Mouse (Mus musculus) C2C12 (cell line): ENCODE measurements around the gene Rrn3. TPM values are rescaled to one million over a fixed set of nuclear protein-coding genes. Genes with fewer than 3 reads are reported as not detected.
A peak's percentile ranks its signal among the peaks of the same experiment; 100 is the strongest.
"Not testable (repeated sequence)": the region's sequence is repeated elsewhere in the genome, so short reads cannot be mapped to it uniquely, and the experiment has no call there.

Experiments
- H3K27me3 ChIP-seq: one replicate; pipeline ENCODE4 v1.6.1; 2011; ENCODE audit not compliant: control insufficient read depth, insufficient read depth, insufficient read length
- H3K36me3 ChIP-seq: one replicate; pipeline ENCODE4 v1.6.1; 2011; ENCODE audit not compliant: control insufficient read depth, insufficient read depth
- H3K4me3 ChIP-seq: one replicate; pipeline ENCODE4 v1.5.1; 2011; ENCODE audit warnings: mild to moderate bottlenecking, control low read depth; ENCODE audit not compliant: poor library complexity, insufficient read depth, severe bottlenecking
- H3K79me2 ChIP-seq: one replicate; pipeline ENCODE4 v1.6.1; 2011; ENCODE audit not compliant: control insufficient read depth, insufficient read depth
- H3K79me3 ChIP-seq: one replicate; pipeline ENCODE4 v1.6.1; 2011; ENCODE audit warnings: low read depth, control low read depth
- H3ac ChIP-seq: one replicate; pipeline ENCODE3; 2011; ENCODE audit warnings: low read depth; ENCODE audit not compliant: control insufficient read depth, insufficient read length
- CEBPB ChIP-seq: IDR thresholded peaks from one replicate; pipeline ENCODE4 v1.6.1; 2011; ENCODE audit warnings: low read depth, mild to moderate bottlenecking, control low read depth, moderate library complexity
- CTCF ChIP-seq: IDR thresholded peaks from one replicate; pipeline ENCODE4 v1.5.1; 2011; ENCODE audit not compliant: control insufficient read depth, insufficient read depth, insufficient read length
- FOSL1 ChIP-seq: IDR thresholded peaks from one replicate; pipeline ENCODE4 v1.8.0; 2011; ENCODE audit warnings: mild to moderate bottlenecking, low read length; ENCODE audit not compliant: poor library complexity, insufficient read depth, severe bottlenecking
- MAX ChIP-seq: IDR thresholded peaks from one replicate; pipeline ENCODE4 v1.6.1; 2011; ENCODE audit warnings: mild to moderate bottlenecking, control low read depth
- MYOD1 ChIP-seq: IDR thresholded peaks from one replicate; pipeline ENCODE4 v1.6.1; 2011; ENCODE audit warnings: low read depth; ENCODE audit not compliant: control insufficient read depth, insufficient read length
- MYOG ChIP-seq: IDR thresholded peaks from one replicate; pipeline ENCODE4 v1.6.1; 2011; ENCODE audit not compliant: control insufficient read depth, insufficient read length; ENCODE audit errors: extremely low read depth
- USF1 ChIP-seq: IDR thresholded peaks from one replicate; pipeline ENCODE4 v1.6.1; 2011; ENCODE audit warnings: low read depth, mild to moderate bottlenecking, control low read depth, moderate library complexity
- long read RNA-seq, 2 experiments: library from polyadenylated mRNA; unstranded; transcript quantifications; one replicate each; pipeline ENCODE4 v2.0.0; 2019 to 2020
- polyA plus RNA-seq: library from polyadenylated mRNA; unstranded; fragments of >200 nt; fragmentation: generic; extraction: Trizol; gene quantifications from one replicate; pipeline ENCODE4 v1.2.1, GENCODE M21; 2012; ENCODE audit warnings: missing spikeins

Gene Rrn3
- 44.3 TPM for polyA plus RNA-seq
- long read RNA-seq, experiment 1, transcript Rrn3-201 (18 exons, 3,582 nt): major isoform, 37 of 65 reads
- long read RNA-seq, experiment 1, partial matches to known transcripts: 26 of 65 reads
- long read RNA-seq, experiment 1, other reads (novel, unspliced or antisense): 2 of 65 reads
- long read RNA-seq, experiment 2, transcript Rrn3-201 (18 exons, 3,582 nt): major isoform, 936 of 1,016 reads
- long read RNA-seq, experiment 2, partial matches to known transcripts: 18 of 1,016 reads
- long read RNA-seq, experiment 2, other reads (novel, unspliced or antisense): 62 of 1,016 reads

DNA sequence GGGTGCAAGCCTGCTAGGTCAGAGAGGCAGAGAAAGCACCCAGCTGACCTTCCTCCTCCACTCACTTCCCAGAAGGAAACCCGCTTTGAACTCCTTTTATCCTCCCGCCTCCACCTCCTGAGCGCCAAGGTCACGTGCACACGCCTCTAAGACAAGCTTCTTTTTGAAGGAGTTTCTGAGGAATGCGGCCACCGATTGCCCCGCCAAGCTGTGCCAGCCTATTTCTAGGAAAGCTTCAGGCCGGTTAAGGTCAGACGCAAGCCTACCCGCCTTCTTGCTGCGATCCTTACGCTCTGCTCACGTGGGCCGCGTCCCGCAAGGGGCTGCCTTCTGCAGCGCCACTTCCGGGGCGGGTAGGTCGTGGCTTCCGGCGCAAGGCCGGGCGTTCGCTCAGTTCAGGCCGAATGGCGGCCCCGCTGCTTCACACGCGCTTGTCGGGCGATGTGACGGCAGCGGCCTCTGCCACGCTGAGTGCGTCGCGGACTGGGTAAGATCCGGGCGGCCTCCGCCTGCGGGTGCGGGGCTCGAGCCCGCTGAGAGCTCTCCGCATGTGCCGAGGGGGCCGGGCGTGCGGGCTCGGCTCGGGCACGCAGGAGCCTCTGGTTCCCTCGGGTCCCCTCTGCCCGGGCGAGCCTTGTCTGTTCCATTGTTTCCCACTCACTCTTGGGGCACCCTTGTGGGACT lies at the start of gene Rrn3:
TSS of gene Rrn3 (plus strand) at position 356 of the 684 bp plus-strand sequence.
- Histone ChIP-seq H3ac (peak within 1 kb of the TSS; percentile 82), H3K4me3 (peak within 1 kb of the TSS; percentile 69), H3K36me3 (peaks cover 22% of the 10 kb centered on the region), H3K79me2 (peaks cover 49% of the 10 kb centered on the region), H3K27me3 (no peaks in the 10 kb centered on the region), H3K79me3 (peaks cover 25% of the 10 kb centered on the region)
- TF ChIP-seq MAX: peak; percentile 99
- peak; percentile 95 for TF ChIP-seq USF1
- no peak for TF ChIP-seq CEBPB

DNA sequence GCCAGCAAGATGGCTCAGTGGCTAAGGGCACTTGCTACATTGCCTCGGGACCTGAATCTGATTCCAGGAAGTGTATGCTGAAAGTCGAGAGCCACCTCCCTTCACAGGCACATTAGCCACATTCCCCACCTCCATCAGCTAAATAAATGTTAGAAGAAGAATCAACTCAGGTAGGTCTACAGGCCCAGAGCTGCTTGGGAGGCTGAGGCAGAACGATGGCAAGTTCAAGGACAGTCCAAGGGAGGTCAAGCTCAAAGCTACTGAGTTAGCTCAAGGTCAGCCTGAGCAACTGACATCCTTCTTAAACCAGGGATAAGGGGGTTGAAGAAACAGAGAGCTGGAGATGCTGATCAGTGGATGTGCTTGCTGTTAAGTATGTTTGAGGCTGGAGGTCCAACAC lies 47.7 kb upstream of the Rrn3 start:
- no peak overlapping the region for H3K4me3 ChIP-seq
- no peak for TF ChIP-seq MAX
- no peak for TF ChIP-seq FOSL1
- TF ChIP-seq CTCF: no peak
- TF ChIP-seq CEBPB: no peak
- TF ChIP-seq USF1: no peak
- TF ChIP-seq MYOD1: no peak
- no peak for TF ChIP-seq MYOG
- peaks cover 12% of the 10 kb centered on the region for H3K27me3 ChIP-seq
- H3K79me2 ChIP-seq: no peaks in the 10 kb centered on the region
- no peaks in the 10 kb centered on the region for H3K79me3 ChIP-seq
- H3K36me3 ChIP-seq: no peaks in the 10 kb centered on the region
- no peak overlapping the region for H3ac ChIP-seq

DNA sequence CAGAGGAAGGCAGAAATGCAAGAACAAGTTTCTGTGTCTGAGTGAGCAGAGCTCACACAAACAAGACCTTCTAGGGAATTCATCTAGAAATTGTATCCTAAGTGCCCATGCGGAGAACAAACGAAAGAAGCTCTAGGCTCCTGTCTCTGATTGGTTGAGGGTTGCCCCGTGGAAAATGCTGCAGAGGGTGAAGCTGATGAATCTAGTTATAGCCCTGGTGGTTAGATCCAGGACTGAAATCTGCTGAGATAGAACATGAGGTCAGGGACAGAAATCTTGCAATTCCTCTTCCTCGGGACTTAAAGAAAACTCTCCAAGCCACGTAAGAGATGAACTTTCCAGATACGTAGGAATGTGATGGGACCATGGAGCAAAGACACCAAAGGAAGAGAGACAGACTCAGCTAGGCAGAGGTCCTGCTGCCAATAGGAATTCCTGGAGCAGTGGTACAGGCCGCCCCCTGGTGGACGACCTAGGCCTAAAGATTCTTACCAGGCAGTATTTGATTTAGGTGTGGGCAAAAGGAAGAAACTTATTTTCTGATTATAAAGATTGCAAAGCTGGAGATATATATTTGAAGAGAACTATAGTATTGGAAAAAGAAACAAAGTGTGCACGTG lies 46.9 kb upstream of the Rrn3 start:
- Histone ChIP-seq H3K4me3 (no peak overlapping the region), H3K36me3 (no peaks in the 10 kb centered on the region), H3K27me3 (peaks cover 12% of the 10 kb centered on the region), H3ac (no peak overlapping the region), H3K79me3 (no peaks in the 10 kb centered on the region), H3K79me2 (no peaks in the 10 kb centered on the region)
- TF ChIP-seq MAX (no peak), CTCF (peak; percentile 48), USF1 (no peak)

DNA sequence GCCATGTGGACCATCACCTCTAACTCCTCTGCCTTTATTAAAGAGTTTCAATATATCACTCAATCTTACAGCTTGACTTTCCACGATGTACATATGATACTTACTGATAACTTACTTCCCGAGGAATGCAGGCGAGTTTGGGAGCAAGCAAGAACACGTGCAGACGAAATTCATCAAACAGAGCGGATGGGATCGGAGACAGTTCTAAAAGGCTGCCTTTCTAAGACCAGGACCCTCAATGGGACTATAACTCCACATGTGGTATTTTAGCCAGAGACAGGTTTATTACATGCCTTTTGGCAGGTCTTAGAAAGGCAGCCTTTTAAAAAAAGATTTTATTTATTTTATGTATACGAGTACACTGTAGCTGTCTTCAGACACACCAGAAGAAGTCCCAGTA lies 44.5 kb upstream of the Rrn3 start:
- Histone ChIP-seq H3K4me3 (no peak overlapping the region), H3K79me3 (no peaks in the 10 kb centered on the region), H3K79me2 (no peaks in the 10 kb centered on the region), H3K27me3 (peaks cover 12% of the 10 kb centered on the region), H3ac (no peak overlapping the region), H3K36me3 (no peaks in the 10 kb centered on the region)
- TF ChIP-seq FOSL1: no peak
- no peak for TF ChIP-seq MYOD1
- TF ChIP-seq CTCF: no peak
- TF ChIP-seq USF1: no peak
- no peak for TF ChIP-seq MYOG
- no peak for TF ChIP-seq CEBPB
- no peak for TF ChIP-seq MAX

DNA sequence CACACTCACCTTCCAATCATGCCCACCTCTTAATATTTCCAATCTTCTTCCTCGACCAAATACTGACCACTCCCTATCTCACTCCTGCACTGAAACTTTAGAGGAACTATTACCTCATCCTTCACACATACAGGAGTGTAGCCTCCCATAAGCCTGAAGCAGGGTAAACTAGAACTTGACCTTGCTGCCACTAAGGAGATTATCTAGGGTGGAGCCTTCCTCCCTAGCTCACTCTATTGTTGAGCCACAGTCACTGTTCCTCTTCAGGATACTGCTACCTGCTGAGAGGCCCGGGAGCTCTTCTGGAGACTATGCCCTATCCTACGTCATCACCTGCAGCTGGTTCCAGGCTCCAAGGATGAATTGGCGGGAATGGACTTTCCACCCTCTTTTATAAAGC lies 41.5 kb upstream of the Rrn3 start:
- not testable (repeated sequence) for H3ac ChIP-seq, H3K4me3 ChIP-seq, H3K36me3 ChIP-seq, H3K79me2 ChIP-seq, H3K79me3 ChIP-seq
- peaks cover 15% of the 10 kb centered on the region for H3K27me3 ChIP-seq

DNA sequence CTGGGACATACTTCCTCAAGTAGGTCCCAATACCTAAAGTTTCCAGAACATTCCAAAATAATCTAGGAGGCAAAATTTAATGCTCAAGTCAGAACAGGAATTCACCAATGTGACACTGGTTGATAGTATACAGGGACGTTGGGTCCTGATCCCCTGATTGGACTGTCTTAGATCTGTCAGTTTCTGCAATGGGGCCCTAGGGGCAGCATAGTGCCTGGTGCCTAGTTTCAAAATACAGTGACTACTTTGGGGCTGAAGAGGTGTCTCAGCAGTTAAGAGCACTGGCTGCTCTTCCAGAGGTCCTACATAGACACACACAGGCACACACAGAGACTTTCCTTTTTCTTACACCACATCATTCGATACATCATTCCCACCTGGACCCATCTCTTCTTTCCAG lies 39.7 kb upstream of the Rrn3 start:
- H3K27me3 ChIP-seq: peaks cover 12% of the 10 kb centered on the region
- TF ChIP-seq CEBPB (no peak), USF1 (no peak), MYOG (no peak), CTCF (no peak), MYOD1 (no peak), MAX (no peak), FOSL1 (no peak)
- H3ac ChIP-seq: no peak overlapping the region

More for the DNA sequence above, 39.7 kb upstream of the Rrn3 start:
- H3K36me3 ChIP-seq: no peaks in the 10 kb centered on the region
- H3K4me3 ChIP-seq: no peak overlapping the region
- no peaks in the 10 kb centered on the region for H3K79me2 ChIP-seq
- no peaks in the 10 kb centered on the region for H3K79me3 ChIP-seq
